Mouse (Mus musculus) thymus, postnatal 4 days (tissue): ENCODE measurements around the gene Syna.

Experiments
- DNase-seq: peaks from one replicate; pipeline ENCODE4 v3.0.0; 2021

The Syna gene

DNA sequence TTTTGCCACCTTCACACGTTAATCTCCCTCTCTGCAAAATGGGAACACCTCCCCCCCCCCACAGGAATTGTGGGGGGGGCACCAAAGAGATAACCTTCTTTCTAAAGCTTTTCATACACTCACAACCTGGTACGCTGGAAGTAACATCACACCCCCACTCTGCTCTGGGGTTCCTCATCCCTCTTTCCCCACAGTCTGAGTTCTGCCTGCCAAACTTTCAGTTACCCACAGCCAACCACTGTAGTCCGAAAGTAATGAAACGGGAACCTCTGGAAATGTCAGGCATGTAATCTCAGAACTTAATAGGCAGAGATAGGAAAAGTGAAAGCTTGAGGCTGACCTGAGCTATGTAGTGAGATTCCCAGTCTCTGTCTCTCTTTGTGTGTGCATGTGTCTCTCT lies 7.5 kb upstream of the Syna start:
- no peak for DNase-seq

DNA sequence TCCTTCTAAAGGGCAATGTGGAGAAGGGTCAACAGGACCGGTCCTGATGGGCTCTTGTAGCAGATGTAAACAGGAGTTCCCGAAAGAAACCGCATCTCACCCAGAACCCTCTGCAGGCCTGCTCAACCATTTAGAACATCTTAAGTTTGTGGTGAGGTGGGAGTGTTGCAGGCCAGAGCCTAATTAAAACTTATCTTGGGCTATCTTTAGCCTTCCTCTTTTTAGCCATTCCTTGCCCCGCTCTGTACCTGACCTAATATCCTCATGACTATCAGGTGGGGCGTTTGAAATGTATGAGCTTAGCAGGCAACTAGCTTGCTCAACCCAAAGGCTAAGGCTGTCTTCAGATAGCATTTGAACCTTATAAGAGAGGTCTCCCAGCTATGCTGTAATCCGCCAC lies 5.7 kb upstream of the Syna start:
- DNase-seq, result no peak

DNA sequence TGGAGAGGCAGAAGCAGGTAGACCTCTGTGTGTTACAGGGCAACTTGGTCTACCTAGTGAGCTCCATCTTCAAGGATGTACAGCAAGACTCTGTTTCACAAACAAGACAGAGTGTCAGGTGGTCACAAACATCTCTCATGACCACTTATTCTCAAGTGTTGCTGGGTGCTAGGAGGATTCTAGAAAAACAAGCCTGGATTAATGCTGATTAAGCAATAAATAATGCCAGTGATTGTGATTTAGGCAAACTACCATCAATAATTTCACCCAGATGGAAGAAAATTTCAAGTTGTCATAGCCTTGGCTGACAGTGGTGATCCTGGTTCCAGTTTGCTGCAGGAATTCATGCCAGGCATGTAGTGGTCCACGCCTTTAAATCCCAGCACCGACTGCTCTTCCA lies 4.3 kb upstream of the Syna start:
- no peak for DNase-seq

DNA sequence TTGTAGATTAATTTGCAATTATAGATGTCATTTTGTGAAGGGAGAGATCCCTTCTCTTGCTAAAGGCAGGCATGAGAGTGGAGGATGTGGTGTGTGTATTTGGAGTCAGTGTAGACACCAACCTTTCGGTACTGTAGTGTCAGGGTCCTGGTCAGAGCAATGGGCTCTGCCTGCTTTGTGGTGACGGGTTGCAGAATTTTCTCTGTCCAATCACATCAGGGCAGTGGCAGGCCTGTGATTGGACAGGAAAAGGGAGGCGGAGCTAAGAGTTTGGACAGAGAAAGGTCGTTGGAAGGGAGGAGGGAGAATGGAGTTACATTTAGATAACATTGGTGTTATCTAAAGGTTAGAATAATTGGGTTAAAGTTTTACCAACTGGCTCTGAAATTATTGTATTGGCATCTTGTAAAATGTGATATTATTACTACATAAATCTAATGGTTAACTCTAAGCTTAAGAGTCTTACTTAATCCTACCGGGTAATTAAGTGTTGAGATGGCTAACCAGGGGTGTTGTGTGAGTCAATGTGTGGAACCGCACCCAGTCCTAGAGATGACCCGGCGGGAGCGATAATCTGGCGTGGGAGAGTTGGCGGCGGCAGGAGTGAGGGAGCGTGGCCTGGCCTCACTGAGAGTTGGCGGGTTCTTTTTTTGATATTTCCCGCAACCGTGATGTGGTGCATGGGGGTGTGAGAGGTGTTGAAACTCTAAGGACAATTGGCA lies 640 bp upstream of the Syna start:
- DNase-seq, result no peak

DNA sequence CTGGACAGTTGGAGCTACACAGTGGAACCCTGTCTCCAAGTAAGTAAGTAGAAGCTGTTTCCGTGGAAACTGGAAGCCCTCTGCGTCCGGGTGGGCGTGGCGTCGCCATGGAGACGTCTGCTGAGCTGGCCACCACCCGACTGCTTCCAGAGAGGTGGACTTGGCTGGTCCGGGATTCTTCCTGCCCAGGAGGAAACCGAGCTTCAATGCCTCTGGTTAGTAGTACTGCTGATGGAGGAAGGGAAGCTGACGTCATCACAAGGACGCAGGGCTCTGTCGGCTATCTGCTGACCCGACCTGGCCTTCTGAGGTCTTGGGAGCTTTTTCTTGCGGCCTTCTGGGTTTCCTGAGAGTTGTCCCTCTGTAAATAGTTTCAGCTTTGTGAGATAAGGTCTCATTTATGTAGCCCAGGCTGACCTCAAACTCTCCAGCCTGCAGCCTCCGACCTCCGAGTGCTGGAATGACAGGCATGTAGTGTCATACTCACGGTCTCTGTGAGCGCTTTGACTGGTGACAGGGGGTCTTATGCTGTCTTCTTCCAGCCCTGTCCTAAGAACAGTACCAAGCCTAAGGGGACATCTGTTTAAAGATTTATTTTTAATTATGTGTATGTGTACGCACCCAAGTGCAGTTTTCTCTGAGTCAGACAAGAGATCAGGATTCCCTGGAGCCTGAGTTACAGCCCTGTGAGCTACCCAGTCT lies 4.4 kb downstream of the Syna start:
- DNase-seq, result peak; percentile 74

DNA sequence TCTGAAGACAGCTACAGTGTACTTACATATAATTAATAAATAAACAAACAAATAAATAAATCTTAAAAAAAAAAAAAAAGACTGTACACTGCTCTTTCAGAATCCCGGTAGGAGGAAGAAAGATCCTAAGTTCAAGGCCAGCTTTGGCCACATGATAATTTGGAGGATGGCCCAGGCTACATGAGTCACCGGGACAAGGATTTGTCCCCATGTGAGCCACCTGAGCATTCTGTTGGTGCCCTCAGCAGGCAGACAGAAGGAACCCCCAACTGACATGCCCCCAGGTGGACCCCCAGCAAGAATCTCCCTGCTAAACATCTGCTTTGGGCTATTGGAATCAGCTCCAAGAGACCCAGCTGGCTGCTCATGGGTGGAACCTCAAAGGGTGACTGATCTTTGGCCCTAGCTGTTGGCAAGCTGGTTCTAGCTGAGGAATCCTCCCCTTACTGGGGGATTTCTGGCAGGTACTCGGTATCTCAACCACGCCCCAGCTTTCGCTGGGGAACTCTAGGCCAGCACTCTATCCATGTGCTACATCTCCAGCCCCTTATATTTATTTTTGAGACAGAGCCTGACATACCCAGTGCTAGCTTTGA lies 5.9 kb downstream of the Syna start:
- no peak for DNase-seq

DNA sequence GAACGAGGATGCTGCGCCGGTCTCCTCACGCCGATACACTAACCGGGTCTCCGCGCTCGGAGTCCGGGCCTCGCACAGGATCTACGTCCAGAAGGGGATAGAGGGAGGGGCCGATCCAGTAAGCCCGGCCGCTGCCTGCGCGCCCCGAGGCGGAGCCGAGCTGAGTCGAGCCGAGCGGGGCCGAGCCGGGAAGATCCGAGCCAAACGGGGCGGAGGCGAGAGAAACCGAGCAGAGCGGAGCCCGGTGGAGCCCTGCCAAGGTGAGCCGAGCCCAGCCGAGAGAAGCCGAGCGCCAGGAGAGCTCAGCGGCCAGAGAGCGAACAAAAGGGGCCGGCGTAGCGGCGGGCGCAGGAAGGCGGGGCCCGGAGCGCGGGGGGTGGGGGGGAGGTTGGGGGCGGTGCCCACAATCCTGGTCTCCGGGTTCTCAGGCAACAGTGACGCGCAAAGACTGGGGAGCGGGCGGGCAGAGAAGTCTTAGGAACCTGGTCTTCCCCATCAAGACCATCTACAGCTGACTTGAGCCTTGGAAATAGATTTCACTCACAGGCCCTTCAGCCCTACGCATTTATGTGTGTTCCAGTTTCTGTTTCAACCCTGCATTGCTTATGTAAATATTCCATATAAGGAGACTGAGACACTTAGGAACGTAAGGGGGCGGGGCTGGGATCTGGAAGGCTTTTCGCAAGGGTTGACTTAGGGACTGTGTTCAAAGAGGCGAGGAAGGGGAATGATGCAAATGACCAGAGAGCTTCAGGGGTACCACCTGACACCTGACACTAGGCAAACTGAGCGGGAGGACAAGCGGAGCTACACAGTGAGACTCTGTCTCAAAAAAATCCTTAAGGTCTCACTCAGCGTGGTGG lies 7.6 kb downstream of the Syna start, which contains the start of gene Clip2:
Clip2 (minus strand) TSS at position 325 of the 863 bp plus-strand sequence.
- peak; percentile 94 for DNase-seq

DNA sequence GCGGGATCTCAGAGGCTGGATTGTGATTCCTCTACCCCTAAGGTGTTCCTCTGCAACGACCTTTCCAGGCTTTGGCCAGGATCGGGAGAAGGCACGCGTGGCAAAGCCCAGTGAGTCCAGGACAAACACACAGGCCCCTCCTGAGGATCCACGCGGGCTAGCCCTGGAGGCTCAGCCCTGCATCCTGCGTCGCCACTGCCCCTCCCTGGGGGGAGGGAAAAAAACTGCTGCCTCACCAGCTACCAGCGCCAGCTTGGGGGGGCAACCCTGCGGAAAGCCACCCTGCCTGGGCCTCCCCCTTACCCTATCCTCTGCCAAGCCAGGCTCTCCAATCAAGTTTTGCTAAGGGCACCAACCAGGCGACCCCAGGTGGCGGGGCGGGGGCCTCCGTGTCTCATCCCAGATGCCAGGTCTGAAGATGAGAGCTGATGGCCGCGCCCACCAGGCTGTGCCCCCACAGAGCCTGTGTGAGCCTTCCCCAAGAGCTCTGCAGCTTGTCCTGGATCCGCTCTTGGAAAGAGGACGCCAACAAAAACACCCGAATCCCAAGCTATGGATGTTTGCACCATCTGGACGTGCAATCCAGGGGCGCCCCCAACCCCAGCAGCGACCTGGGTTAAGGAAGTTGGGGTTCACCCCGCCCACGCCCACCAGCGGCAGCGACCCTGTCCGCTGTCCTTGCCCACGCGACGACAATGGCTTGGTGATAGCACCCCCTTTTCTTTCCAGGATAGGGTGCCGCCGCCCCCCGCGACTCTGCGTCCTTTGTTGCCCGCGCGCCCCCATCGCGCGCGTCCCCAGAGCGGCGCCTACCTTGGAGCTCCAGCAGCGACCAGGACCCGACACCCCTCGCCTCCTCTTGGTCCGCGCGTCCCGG lies 8.5 kb downstream of the Syna start:
- DNase-seq, result peak; percentile 74

DNA sequence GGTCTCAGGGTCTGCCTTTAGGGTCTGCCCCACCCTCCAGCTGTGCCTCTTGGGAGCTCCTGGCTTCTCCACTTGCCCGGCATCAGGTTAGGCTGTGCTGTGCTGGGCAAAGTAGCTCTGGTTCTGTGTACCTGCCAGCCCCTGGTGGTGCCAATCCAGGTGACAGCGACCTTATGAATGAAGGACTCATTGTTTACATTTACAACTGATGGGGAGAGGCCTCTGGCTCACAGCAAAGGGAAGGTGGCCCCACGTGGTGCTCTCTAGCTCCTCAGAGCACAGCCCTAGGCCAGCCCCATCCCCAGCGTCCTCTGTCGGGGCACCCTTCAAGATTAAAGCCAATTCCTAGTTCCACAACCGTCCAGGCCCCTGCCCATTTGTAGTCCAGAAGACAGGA lies 9.1 kb downstream of the Syna start:
- peak; percentile 41 for DNase-seq

DNA sequence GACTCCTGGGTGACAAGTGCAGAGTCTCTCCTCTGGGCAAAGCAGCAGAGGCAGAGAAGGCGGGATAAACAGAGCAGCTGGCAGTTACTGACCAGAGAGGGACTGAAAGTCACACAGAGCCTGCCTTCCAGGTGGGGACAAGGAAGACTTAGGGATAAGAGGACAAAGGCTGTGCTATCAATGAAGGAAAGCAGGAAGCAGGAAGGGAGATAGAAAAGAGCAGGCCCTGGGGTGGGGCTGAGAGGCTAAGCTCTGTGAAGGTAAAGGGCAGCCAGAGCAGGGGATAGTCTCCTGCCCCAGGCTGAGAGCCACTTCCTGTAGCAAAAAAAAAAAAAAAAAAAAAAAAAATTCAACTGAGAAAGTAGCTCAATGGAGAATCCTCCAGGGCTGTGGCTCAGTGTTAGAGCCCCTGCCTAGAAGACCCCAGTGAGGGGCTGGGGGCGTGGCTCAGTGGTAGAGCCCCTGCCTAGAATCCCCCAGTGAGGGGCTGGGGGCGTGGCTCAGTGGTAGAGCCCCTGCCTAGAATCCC lies 10.3 kb downstream of the Syna start:
- no peak for DNase-seq

DNA sequence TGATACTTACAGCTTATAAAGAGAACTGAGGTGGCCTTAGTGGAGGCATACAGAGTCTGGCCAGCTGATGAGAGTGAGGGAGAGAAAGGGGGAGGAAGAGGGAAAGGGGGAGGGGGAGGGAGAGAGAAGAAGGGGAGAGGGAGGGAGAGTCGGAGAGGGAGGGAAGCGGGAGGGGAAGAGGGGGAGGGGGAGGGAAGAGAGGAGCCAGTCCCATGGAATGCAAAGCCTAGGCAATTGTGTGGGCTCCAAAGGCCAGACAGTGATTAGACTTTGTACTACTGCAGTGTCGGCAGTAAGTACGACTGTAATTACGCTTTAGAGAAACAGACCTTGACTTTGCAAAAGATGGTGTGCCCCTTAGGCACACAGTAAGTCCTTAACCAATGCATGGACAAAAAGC lies 11.7 kb downstream of the Syna start:
- DNase-seq, result no peak

DNA sequence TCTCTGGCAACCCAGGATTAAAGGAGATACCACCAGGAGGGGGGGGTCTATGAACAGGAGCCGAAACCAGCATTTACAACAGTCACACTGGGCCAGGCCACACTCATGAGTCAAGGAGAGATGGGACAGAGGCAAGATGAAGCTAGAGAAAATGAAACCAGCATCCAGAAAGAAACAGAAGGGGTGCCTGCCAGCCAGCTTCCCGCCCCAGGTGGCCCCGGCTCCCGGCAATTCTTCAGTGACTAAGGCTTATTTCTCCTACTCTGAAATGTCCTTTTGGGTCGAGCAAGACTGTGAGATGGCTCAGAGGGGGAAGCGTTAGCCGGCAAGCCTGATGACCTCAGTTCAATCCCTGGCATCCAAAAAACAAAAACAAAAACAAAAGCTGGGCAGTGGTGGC lies 13.2 kb downstream of the Syna start:
- no peak for DNase-seq

DNA sequence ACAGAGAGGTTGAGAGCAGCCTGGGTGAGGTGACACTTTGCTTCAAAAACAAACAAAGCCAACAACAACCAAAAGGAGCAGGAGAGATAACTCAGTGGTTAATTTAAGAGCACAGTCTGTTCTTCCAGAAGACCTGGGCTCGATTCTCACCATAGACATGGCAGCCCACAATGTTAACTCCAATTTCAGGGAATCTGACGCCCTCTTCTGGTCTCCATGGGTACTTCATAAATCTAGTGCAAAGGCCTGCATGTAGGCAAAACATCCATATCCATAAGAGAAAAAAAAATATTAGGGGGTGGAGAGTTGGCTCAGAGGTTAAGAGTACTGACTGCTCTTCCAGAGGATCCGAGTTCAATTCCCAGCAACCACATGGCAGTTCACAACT lies 14.7 kb downstream of the Syna start:
- DNase-seq, result no peak

DNA sequence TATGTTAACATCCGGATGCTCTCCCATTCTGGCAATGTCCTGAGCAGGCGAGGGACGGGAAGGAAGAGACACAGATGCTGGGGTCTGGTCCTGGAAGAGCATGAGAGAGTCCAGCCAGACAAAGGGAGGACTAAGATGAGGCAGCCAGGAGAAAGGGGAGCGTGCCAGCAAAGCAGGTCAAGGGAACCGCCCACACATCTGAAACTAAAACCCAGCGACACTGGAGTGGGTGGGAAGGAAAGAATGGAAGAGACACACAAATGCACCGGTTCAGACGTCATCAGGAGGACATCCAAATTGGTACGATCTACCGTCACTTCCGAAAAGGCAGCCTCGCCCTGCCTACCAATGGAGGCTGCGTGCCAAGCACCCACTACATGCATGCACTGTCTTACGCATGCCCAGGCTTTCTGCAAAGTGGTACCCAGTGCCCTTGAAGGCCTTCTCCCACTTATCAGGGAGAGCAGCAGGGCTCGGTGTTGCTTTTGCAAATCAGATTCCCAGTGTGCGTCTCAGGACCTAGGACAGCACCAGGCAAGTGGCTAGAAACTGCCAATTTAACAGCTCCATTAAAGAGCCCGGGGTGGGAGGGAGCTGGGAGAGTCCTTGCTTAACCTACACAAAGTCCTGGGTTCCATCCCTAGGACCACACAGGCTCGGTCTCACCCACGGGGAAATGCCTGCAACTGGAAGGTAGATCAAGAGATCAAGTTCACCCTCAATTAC lies 15.3 kb downstream of the Syna start:
- no peak for DNase-seq

DNA sequence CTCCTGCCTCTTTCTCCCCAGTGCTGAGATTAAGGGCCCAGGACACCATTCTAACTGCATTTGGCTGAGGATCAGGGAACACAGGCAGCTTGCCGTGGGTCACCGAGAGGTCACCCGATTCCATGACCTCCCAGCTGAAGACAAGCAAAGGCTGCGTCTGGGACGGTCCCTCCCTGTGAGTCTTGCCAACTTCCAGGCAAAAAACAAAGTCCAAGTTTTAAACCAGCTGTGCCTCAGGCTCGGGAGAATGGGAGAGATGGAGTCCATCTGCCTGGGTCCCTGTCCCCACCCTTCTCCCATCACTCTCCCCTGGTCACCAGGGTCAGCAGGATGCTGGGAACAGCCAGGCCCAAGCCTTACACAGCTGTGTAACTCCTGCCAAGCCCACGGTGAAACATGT lies 18.3 kb downstream of the Syna start:
- DNase-seq, result no peak

DNA sequence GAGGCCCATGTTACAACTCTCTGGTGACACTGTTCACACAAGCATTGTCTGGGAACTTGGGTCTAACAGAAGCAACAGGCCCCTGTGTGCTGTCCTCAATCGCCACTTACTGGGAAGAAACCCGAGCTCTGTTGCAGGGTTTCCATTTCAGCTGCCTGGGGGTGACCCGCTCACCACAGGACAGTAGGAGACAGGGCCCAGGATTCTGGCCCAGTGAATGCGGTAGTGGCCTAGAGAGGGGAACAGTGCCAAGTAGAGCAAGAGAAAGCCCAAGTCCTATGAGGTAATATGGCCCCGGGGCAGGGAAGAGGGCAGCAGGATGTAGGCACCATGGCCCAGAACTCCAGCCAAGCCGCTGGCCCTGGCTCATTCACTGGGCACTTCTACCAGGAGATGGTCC lies 19.1 kb downstream of the Syna start:
- DNase-seq, result no peak

DNA sequence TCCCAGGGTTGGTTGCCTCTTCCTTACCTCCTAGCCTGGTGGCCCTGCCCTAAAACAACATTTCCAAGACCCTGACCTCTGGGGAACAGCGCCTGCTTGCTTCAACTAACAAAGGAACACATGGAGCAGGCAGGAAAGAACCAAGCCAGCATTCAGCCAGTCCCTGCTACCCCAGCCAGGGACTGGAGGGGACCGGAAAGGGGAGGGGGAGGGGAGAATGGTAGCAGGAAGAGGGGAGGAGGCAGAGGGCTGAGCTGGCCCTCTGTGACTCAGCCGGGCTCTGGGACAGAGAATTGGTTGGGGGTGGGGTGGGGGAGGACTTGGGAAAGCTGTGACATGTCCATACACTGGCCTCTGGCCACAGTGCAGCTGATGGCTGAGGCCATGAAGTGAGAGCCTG lies 20.1 kb downstream of the Syna start:
- peak; percentile 71 for DNase-seq

DNA sequence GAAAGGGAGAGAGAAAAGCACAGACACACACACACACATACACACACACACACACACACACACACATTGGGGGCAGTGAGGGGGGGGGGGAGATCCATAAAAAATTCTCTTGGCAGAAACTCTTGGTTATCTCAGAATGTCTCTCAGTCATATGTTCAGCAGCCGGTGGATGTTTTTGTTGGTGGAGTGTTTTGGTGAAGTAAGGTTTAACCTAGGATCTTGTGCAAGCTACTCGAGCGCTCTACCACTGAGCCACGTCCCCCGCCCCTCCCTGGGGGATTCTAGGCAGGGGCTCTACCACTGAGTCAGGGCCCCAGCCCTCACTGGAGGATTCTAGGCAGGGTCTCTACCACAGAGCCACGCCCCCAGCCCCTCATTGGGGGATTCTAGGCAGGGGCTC lies 23.9 kb downstream of the Syna start:
- no peak for DNase-seq

DNA sequence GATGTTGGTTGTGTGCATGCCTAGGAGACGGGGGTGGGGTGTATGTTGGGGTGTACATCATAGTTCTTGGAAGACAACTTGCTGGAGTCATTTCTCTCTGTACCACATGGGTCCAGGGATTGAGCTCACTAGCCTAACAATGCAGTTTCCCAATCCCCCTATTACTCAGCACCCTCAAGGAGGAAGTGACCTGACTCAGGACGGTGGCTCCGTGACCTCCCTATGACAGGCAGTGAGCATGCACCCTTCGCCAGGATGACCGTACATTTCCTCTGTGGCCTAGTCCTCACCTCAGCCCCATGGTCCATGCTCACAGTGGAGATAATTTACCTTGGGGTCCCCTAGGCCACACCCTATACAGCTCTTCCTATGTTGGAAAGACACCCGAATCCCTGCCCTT lies 27.6 kb downstream of the Syna start:
- DNase-seq, result no peak

DNA sequence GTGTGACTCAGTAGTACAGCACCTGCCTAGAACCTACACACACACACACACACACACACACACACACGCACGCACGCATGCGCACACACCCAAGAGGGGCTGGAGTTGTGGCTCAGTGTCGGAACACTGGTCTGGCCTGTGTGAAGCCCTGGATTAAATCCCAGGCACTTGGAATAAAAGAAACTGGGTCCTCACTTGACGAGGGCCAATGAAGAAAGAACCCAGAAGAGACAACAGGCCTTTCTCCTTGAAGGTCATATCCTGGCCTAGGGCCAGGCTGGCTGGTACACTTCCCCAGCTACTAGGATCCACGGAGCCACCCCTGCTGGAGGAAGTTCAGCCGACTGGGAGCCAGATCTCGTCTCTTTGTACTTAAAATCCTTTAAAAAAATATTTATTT lies 28.4 kb downstream of the Syna start:
- no peak for DNase-seq

DNA sequence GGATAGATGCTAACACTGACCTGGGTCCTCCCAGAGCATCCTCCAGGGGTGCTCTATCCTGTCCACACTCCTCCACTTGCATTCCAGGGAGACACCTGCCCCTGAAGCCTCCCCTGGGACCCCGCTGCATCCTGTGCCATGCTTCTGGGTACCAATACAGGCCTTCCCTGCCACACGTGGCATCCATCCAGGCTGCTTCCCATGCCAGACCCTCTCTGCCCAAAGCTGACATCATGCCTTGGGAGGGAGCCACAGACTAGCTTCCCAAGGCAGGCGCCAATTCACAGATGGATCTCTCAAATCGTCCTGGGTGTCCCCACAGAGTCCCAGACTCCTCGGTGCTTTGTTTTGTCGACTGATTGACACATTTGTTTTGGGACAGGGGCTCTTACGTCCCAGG lies 29.1 kb downstream of the Syna start:
- DNase-seq, result no peak
